Comparison of ENCODE assay signal across 10 mouse cellular contexts in the genomic region with DNA sequence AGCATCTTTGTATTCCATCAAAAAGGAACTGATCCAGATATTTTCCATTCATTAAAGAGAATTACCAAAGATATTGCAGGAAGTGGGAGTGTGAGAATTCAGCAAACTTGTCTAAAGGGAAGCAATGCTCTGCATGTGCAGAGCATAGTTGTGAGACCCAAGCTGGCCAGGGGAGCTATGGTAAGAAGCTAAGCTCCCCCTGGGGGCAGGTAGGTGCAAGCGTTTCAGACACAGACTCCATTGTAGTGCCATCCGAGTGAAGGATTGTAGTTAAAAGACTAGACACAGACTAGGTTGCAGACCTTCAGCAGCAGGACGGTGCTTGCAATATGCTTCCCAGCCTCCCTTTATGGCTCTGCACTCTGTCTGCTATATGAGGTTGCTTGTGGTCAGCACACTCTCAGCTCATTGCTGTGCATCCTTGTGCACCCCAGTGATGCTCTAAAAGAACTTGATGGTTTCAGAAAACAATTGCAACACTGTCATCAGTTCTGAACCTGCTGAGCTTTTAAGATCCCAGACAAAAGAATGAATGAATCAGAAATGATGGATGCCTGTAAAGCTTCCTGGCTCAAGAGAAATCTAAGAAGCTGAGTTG.
A peak's percentile ranks its signal among the peaks of the same experiment; 100 is the strongest.
DNase-seq lines count a peak whose midpoint lies in the region; ATAC-seq and TF ChIP-seq lines count a peak whose summit lies in the region.
"Had no signal": no experiment of that assay in that cellular context is flagged by ENCODE, and none has a peak within 500 bp of the region (broad histone marks: within the 10 kb centered on the region; RNA-seq: fewer than 3 reads in every experiment).

No protein-coding gene starts in this region.

- H3K4me1 ChIP-seq in intestine, postnatal 0 days (replicated peaks; ENCODE audit: control insufficient read depth, insufficient read depth, low read length): no peaks in the 10 kb centered on the region
- H3K4me1 ChIP-seq in intestine, embryonic 15.5 days (replicated peaks): no peaks in the 10 kb centered on the region
- H3K4me1 ChIP-seq in hindbrain, embryonic 12.5 days: no peaks in the 10 kb centered on the region

- 49% methylated on average over 3 of the region's 3 CpGs for WGBS in intestine, postnatal 0 days
- WGBS in intestine, embryonic 15.5 days: 34% methylated on average over 3 of the region's 3 CpGs
- 27% methylated on average over 3 of the region's 3 CpGs for WGBS in hindbrain, embryonic 12.5 days

- no peak overlapping the region for H3K27ac ChIP-seq in intestine, postnatal 0 days (ENCODE audit: low read depth, low read length)
- H3K27ac ChIP-seq in intestine, embryonic 15.5 days: no peak overlapping the region
- H3K27ac ChIP-seq in hindbrain, embryonic 12.5 days: no peak overlapping the region

- H3K4me3 ChIP-seq in intestine, postnatal 0 days (ENCODE audit: low read depth, low read length): no peak overlapping the region
- H3K4me3 ChIP-seq in intestine, embryonic 15.5 days (replicated peaks): no peak overlapping the region
- H3K4me3 ChIP-seq in hindbrain, embryonic 12.5 days: no peak overlapping the region
- H3K4me3 ChIP-seq: erythroblast, embryonic 14.5 days; myocyte had no signal

- peak; percentile 3 for DNase-seq in 416B (ENCODE audit: low read depth)
- peak; percentile 71 for DNase-seq in ZHBTc4 (ENCODE audit: low read depth, low spot score)
- DNase-seq in thymus, postnatal 4 days: no peak
- no peak for DNase-seq in heart, postnatal 14 days
- no peak for DNase-seq in testis, postnatal 14 days (ENCODE audit: low spot score)

- H3K4me2 ChIP-seq in intestine, postnatal 0 days (replicated peaks; ENCODE audit: low read depth): no peak overlapping the region
- no peak overlapping the region for H3K4me2 ChIP-seq in intestine, embryonic 15.5 days (replicated peaks)
- no peak overlapping the region for H3K4me2 ChIP-seq in hindbrain, embryonic 12.5 days (replicated peaks)

- no peaks in the 10 kb centered on the region for H3K36me3 ChIP-seq in intestine, postnatal 0 days (ENCODE audit: control insufficient read depth, insufficient read depth)
- H3K36me3 ChIP-seq in intestine, embryonic 15.5 days: no peaks in the 10 kb centered on the region
- H3K36me3 ChIP-seq in hindbrain, embryonic 12.5 days: no peaks in the 10 kb centered on the region

- peak; percentile 49 for TF ChIP-seq CTCF in intestine, postnatal 0 days (IDR thresholded peaks at IDR 0.05; ENCODE audit: low read depth)

- intact Hi-C loops in heart, postnatal 14 days (cut with DNase I): loop anchor here (2.0 kb wide), 1 partner anchor 230 kb away; no protein-coding TSS in a partner anchor

- no peaks in the 10 kb centered on the region for H3K9me3 ChIP-seq in intestine, postnatal 0 days (ENCODE audit: control insufficient read depth)
- H3K9me3 ChIP-seq in intestine, embryonic 15.5 days: no peaks in the 10 kb centered on the region
- H3K9me3 ChIP-seq in hindbrain, embryonic 12.5 days (replicated peaks): no peaks in the 10 kb centered on the region

- no peak for ATAC-seq in intestine, postnatal 0 days
- ATAC-seq in intestine, embryonic 15.5 days: no peak
- peak; percentile 66 for ATAC-seq in hindbrain, embryonic 12.5 days (ENCODE audit: low FRiP score)

- no peaks in the 10 kb centered on the region for H3K27me3 ChIP-seq in intestine, postnatal 0 days (replicated peaks; ENCODE audit: control insufficient read depth, insufficient read depth, low read length)
- H3K27me3 ChIP-seq in intestine, embryonic 15.5 days (replicated peaks): no peaks in the 10 kb centered on the region
- H3K27me3 ChIP-seq in hindbrain, embryonic 12.5 days: no peaks in the 10 kb centered on the region

- no peak overlapping the region for H3K9ac ChIP-seq in intestine, postnatal 0 days (ENCODE audit: low read depth, low read length)
- H3K9ac ChIP-seq in intestine, embryonic 15.5 days: no peak overlapping the region
- no peak overlapping the region for H3K9ac ChIP-seq in hindbrain, embryonic 12.5 days

Comparison
In these comparisons a context has a peak if more than half of its experiments do, and no peak if none do; other contexts are left out.
1. DNase-seq: peak in 416B (single experiment) and ZHBTc4 (single experiment); none in thymus, postnatal 4 days (single experiment), heart, postnatal 14 days (0 of 2) and testis, postnatal 14 days (single experiment).